Mouse (Mus musculus) brain, embryonic 14.5 days (tissue): ENCODE measurements around the gene Abcc12. TPM values are rescaled to one million over a fixed set of nuclear protein-coding genes. Genes with fewer than 3 reads are reported as not detected.

Experiments used
- DNase-seq: peaks from one replicate; pipeline ENCODE4 v3.0.0-alpha.2; 2011; ENCODE audit warnings: low read depth
- CTCF ChIP-seq: fragments of 200-500 bp; IDR thresholded peaks from 2 replicates; pipeline ENCODE4 v1.5.1; 2012; ENCODE audit warnings: inconsistent platforms, mild to moderate bottlenecking, moderate library complexity, borderline replicate concordance; ENCODE audit not compliant: insufficient read depth, insufficient read length; ENCODE audit errors: extremely low read depth
- POLR2A ChIP-seq: fragments of 200-500 bp; IDR thresholded peaks from 2 replicates; pipeline ENCODE4 v1.6.1; 2012; ENCODE audit warnings: mild to moderate bottlenecking, inconsistent platforms, borderline replicate concordance; ENCODE audit not compliant: poor library complexity, insufficient read depth, insufficient read length, severe bottlenecking; ENCODE audit errors: extremely low read depth
- polyA plus RNA-seq: library from polyadenylated mRNA; depleted of rRNA; stranded (reverse); fragments of >200 nt; gene quantifications from 2 replicates; pipeline ENCODE4 v1.2.3, GENCODE M21; 2012

Gene Abcc12
- polyA plus RNA-seq, 1 experiment = 0.23 TPM

- no peak for DNase-seq
- TF ChIP-seq CTCF (no peak), POLR2A (no peak)
Measured at GRCm38 (mm10) chr8:86599299-86599698, 18.8 kb upstream of the Abcc12 start.

GRCm38 (mm10) chr8:86597681-86598080 is 17.2 kb upstream of the Abcc12 start:
- TF ChIP-seq POLR2A = no peak
- no peak for TF ChIP-seq CTCF
- no peak for DNase-seq

- TF ChIP-seq CTCF (no peak), POLR2A (no peak)
Measured at GRCm38 (mm10) chr8:86595671-86596070, 15.2 kb upstream of the Abcc12 start.

GRCm38 (mm10) chr8:86594159-86594796 is 13.8 kb upstream of the Abcc12 start:
- TF ChIP-seq CTCF (no peak), POLR2A (no peak)

More at GRCm38 (mm10) chr8:86595671-86596070, 15.2 kb upstream of the Abcc12 start:
- no peak for DNase-seq

GRCm38 (mm10) chr8:86593099-86593498 is 12.6 kb upstream of the Abcc12 start:
- no peak for DNase-seq
- TF ChIP-seq POLR2A (no peak), CTCF (no peak)

More at GRCm38 (mm10) chr8:86594159-86594796, 13.8 kb upstream of the Abcc12 start:
- no peak for DNase-seq

GRCm38 (mm10) chr8:86588338-86588737 is 7.9 kb upstream of the Abcc12 start:
- DNase-seq = no peak
- no peak for TF ChIP-seq CTCF
- no peak for TF ChIP-seq POLR2A

- DNase-seq = peak; percentile 51
- no peak for TF ChIP-seq POLR2A
- TF ChIP-seq CTCF = peak; percentile 28; the same call in 1 of the 2 replicates
Measured at GRCm38 (mm10) chr8:86586642-86587041, 6.2 kb upstream of the Abcc12 start.

- no peak for TF ChIP-seq POLR2A
- no peak for TF ChIP-seq CTCF
- DNase-seq = no peak
Measured at GRCm38 (mm10) chr8:86586058-86586457, 5.6 kb upstream of the Abcc12 start.

GRCm38 (mm10) chr8:86585532-86585931 is 5.0 kb upstream of the Abcc12 start:
- DNase-seq = peak; percentile 96

GRCm38 (mm10) chr8:86585118-86585517 is 4.6 kb upstream of the Abcc12 start:
- no peak for TF ChIP-seq POLR2A
- TF ChIP-seq CTCF = peak; percentile 86
- DNase-seq = peak; percentile 96

More at GRCm38 (mm10) chr8:86585532-86585931, 5.0 kb upstream of the Abcc12 start:
- TF ChIP-seq POLR2A (0 out of 2 replicates have a peak, but pooled peaks have one; percentile 12), CTCF (peak; percentile 99)

- TF ChIP-seq POLR2A (no peak), CTCF (peak; percentile 47; the same call in 1 of the 2 replicates)
- DNase-seq = peak; percentile 69
Measured at GRCm38 (mm10) chr8:86581921-86582331, 1.4 kb upstream of the Abcc12 start.

GRCm38 (mm10) chr8:86578693-86579092 is 1.8 kb downstream of the Abcc12 start:
- peak; percentile 31 for DNase-seq
- TF ChIP-seq CTCF = no peak
- no peak for TF ChIP-seq POLR2A
